Mouse (Mus musculus) T-helper 1 cell (primary cell): ENCODE data around the gene Tra2a.
"Not testable (repeated sequence)": the region's sequence is repeated elsewhere in the genome, so short reads cannot be mapped to it uniquely, and the experiment has no call there.

Experiments
- in situ Hi-C: fragments of 300-600 bp; cut with MboI, MseI; formaldehyde crosslinking; loops from one replicate; pipeline ENCODE4 v1.15.1; 2025; ENCODE audit warnings: high pct_unique_total_duplicates

The Tra2a gene

DNA sequence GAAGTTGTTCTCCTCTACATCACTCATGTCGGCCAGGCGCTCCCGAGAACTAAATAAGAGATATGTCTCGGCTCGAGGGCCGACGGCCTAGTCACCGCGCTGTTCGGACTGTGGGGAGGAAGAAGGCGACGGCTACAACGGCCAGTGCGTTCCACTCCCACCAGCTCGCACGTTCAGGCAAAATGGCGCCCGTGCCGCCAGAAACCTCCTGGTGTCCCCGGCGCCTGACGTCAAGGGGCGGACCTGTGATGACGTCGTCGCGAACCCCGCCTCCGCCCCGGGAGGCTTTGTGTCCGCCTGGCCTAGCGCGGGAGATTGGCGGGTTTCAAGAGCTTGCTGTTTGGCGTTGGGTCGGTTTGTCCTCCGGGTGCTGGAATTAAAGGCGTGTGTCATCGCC is at the start of gene Tra2a:
Tra2a (minus strand) TSS at position 187 of the 397 bp plus-strand sequence.
- in situ Hi-C loops: no loop called here

DNA sequence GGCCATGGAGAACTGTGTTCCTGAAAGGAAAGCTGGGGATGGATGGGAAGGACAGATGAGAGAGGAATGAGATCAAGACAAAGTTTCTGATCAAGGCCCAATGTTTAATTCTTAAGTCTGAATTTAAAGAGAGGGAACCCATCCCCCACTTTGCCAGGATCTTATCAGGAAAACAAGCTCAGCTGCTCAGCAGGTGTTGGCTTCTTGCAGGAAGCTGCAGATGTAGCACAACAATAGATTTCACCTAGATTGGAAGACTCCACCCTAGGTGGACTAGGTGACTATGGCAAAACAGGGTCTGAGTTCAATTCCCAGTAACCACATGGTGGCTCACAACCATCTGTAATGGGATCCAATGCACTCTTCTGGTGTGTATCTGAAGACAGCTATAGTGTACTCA is 34.5 kb upstream of the Tra2a start:
- in situ Hi-C loops: no loop called here

DNA sequence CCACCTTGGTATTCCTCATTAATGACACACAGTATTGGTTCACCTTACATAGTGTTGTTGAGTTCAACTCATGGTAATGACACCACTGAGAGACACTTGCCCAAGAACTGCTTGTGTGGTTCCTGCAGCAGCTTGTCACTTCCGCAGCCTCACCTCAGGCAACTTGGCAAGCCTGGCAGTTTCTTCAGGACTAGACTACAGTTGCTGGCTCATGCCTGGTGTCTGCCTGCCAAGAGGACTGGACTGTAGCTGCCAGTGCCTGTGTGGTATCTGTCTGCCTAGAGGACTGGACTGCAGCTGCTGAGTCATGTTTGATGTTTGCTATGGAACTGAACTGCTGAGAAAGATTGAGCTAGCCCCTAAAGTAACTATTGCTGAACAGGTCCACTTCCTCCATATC is 18.3 kb upstream of the Tra2a start:
- in situ Hi-C loops: no loop called here

DNA sequence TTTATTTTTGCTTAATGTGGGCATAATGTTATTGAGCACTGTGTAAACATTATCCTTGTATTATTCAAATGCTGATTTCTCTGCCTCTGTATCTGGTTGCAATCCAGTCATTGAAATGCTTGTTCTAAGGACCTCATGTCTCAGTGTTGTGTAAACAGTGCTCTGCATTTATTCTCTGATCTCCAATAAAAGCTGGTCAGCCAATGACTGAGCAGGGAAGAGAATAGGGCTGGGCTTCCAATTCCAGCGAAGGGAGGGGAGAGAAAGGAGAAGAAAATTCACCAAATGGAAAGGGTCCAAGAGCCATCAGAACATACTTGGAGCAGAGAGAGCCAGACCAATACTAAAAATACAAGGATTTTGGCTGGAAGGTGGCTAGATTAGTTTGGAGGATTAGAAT is 17.1 kb upstream of the Tra2a start:
- in situ Hi-C loops: no loop called here

DNA sequence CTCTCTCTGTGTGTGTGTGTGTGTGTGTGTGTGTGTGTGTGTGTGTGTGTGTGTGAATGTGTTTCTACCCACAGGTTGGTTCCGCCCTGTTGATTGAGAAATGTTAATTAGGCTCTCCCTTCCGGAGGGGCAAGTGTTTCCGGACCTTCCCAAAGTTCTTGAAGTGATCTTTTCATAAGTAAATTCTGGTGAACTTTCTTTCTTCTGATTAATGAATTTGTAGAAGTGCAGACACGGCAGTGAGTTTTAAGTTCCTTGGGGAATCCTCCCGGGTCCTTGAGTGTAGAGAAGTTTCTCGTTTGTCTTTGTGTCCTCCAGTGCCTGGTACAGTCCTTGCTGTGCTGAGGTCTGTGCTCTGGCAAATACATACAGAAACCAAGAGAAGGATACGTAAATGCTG is 11.5 kb upstream of the Tra2a start:
- in situ Hi-C loops: loop anchor here (5.0 to 10.0 kb wide), 2 partner anchors 82 to 330 kb away; no protein-coding TSS in a partner anchor

DNA sequence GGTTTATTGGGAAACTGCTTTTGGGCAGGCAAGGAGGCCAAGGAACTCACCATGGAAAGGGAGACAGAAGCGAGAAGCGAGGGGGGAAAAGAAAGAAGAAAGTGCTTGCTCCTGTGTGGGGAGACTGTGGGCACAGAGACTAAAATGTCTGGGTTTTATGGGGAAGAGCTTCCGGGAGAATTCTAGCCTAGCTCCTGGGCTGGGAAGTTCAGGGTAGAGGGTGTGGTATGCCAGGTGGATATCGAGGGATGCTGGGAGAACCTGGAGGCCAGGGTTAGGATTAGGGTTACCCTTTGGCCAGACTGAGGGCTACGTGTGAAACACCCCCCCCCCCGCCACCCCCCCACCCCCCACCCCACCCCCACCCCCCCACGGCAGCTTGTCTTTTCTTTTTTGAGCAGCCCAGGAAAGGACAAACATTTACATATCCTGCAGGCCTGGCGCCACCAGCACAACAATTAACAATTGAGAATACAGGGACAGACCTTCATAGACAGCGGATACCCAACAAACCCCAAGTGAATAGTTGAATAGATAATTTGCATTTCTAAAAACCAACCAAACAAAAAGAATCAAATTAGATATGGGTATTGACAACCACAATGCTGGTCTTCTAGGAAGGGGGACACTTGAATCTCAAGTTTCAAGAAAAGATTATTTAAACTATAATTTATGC is 10.7 kb upstream of the Tra2a start:
- in situ Hi-C loops: loop anchor here (5.0 to 10.0 kb wide), 3 partner anchors 33 to 330 kb away; no protein-coding TSS in a partner anchor

DNA sequence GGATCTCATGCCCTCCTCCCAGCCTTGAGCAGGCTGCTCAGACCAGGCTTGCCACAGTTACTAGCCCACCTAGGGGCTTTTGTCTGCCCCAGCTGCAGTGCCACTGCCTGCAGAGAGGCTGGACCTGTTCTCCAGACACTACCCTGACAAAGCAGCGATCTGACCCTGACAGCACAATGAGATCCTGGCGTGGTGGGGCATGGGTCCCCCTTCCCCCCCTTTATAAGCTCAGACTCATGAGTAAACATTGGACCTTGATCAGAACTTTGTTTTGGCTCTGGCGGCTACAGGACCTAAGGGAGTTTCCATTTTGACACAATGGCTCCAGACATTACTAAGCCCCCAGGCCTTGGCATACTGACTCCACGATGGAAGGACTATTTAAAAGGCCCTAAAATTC is 10.1 kb upstream of the Tra2a start:
- in situ Hi-C loops: loop anchor here (5.0 to 10.0 kb wide), 2 partner anchors 33 to 331 kb away; no protein-coding TSS in a partner anchor

DNA sequence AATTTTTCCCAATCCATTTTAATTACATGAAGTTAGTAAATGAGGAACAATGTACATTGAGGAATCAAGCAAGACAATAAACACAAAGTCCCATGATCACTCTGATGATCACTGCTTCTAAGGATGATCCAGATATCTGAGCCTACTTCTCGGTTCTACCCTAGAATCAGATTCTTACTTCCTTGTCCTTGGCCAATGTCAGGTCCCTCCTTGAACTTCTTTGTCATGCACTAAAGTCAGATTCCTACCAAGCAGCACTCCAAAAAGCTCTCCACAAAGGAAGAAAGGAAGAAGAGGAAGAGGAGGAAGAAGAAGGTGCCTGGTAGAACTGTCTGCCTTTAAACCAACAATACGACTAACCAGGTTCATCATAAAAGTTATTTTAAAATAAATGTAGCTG is 9.0 kb upstream of the Tra2a start:
- in situ Hi-C loops: loop anchor here (5.0 to 10.0 kb wide), 2 partner anchors 34 to 332 kb away; no protein-coding TSS in a partner anchor

DNA sequence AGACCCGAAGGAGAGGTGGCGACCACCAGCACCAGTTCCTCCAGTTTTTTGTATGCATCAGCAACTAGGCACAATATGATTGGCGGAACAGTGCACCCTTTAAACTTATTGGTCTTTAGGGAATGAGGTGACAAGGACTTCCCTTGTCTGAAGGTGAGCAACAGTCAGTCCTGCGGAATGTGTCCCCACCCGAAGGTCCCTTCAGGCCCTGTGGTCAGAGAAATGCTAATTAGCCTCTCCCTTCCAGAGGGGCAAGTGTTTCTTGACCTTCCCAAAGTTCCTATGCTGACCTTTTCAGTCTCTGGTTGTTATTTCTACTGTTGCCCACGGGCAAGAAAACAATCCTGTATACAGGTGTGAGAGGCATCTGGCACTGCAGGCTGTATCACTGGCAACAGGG is 8.0 kb upstream of the Tra2a start:
- in situ Hi-C loops: loop anchor here (5.0 to 10.0 kb wide), 2 partner anchors 35 to 333 kb away; no protein-coding TSS in a partner anchor

DNA sequence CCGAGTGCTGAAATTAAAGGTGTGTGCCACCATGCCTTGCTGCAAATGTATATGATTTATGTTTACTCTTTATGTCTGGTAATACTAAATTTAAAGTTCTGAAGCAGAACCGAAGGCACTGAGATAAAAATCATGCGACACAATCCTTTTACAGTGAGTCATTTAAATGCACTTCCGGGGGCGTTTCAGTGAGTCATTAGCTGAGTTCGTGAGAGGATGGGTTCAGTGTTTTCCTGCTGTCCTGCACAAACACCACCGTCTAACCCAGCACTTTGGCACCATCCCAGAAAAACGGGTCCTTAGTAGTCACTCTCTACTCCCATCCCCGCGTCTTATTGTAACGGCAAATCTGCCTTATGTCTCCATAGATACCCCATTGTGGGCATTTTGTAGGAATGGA is 6.1 kb upstream of the Tra2a start:
- in situ Hi-C loops: loop anchor here (5.0 to 10.0 kb wide), 2 partner anchors 37 to 335 kb away; no protein-coding TSS in a partner anchor

DNA sequence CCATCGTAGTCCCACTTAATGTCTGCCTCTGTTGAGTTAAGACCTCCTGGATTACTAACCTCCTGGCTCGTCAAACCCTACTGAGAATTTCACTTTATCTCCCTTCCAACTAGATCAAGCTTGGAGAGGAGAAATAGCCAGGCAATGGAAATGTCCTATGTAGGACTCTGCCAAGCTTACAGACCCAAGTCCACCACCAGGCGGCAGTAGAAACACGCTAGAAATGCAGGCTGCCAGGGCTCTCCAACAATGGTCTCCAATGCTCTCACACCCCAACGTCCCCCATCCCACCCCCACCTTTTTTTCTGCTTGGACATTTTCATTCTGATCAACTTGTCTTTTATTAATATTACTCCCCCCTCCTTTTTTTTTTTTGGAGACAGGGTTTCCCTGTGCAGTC is 5.4 kb upstream of the Tra2a start:
- in situ Hi-C loops: no loop called here

DNA sequence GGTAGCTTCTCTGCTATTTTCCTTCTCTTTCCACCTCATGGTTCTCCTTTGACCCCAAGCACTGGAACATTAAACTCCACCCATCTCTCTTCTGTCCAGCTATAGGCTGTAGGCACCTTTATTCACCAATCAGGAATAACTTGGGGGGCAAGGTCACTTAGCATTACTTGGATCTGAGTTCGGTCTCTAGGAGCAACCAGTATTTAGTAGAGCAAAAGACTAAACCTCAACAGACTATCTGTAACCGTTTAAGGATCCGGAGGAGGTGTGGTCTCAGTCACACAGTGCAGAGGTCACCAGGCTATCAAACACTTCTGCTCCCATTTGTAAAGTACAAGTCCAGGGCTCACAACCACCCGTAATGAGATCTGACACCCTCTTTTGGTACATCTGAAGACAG is 3.9 kb upstream of the Tra2a start:
- in situ Hi-C loops: no loop called here

DNA sequence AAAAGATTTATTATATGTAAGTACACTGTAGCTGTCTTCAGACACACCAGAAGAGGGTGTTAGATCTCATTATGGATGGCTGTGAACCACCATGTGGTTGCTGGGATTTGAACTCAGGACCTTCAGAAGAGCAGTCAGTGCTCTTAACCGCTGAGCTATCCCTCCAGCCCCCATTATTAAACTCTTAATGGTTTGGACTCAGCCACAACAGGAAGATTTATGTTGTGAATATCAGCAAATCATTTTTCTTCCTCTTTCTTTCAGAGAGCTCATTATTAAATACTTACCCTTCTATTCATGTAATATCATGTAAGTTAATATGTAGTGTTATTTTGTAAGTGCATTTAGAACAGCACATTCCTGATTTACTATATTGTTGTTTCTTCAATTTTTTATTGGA is 1.4 kb upstream of the Tra2a start:
- in situ Hi-C loops: not testable (repeated sequence)

DNA sequence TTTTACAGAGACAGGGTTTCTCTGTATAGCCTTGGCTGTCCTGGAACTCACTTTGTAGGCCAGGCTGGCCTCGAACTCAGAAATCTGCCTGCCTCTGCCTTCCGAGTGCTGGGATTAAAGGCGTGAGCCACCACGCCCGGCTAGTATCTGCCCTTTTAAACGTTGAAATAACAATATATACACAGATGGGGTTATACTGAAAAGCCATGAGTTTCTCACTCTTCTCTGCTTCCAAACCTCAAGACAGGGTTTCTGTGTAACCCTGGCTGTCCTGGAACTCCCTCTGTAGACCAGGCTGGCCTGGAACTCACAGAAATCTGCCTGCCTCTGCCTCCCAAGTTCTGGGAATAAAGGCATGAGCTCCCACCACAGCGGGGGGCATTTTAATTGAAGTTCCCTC is 613 bp upstream of the Tra2a start:
- in situ Hi-C loops: not testable (repeated sequence)

DNA sequence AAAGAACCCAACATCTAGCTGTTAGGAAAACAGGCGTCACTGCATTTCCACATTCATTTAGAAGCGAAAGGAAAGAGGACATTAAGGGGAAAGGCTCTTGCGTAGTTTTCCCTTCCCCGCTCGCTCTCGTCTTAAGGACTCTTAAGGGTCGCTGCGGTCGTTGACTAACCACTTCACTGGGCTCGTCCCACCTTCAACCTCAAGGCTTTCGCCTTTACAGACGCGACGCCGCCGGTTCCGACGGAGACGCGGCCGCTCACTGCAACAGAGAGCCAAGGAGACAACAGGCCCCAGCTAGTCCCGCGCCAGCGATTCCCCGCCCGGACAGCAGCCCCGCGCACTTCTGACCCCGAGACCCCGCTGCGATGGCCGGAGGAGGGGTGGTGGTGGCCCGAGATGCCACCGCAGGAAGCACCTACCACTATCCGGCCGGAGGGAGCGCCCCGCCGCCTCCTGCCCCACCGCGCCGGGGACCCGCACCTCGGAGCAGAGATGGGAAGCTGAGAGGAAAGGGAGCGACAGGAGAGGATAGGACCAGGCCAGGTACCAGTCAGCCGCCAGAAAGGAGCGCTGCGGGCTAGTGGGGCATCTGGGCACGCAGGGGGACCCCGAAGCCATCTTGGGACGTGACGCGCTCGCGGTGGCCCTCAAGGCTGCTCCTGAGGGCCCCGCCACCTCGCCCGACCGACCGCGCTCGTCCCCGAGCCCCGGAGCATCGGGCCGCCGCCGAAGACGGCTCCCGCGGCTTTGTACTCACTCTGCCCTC is 569 bp downstream of the Tra2a start:
- in situ Hi-C loops: no loop called here

DNA sequence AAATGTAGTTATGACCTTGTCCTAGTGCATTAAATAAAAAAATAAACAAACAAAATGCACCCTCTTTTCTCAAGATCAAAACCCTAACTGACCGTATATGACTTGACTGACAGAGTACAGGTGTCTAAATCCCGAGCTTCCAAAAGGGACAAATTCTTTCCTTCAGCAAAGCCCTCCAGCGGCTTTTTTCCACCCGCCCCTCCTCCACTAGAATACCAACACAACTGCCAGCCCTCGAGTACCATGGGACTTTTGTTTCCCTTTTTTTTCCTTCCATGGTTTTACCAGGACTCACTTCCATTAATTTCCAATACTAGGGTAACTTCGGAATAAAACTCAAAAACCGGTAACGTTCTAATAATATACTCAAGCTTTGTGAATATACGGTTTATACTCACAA is 1.4 kb downstream of the Tra2a start:
- in situ Hi-C loops: no loop called here

DNA sequence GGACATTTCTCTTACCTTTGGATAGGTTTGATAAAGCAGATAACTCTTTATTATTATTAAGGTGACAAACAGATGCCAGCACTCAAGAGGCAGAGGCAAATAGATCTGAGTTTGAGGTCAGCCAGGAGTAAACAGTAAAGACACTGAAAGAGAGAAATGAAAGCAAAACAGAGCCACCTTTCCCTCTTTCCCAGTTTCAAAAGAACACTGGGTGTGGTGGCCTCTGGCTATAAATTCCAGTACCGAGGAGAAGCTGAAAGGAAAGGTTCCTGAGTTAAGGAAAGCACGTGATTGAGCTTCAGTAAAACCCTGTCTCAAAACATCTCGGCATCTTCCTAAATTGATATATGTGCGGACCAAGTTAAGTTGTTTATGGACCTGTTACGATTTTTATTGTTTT is 4.1 kb downstream of the Tra2a start:
- in situ Hi-C loops: no loop called here

DNA sequence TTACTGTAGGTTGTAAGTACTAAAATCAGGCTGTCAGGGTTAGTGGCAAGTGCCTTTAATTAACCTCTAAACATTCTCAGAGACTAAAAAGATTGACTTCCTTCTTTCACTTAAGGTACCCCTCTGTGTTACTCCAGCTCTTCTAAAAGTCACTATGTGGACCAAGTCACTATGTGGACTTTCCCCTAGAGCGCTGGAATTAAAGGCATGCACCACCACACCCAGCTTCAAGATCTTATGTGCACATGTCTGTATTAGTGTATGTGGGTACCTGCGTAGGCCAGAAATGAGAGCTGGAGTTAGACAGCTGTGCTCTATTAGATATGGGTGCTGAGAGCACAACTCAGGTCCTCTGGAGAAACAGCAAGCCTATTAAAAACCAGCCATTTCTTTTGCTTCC is 6.0 kb downstream of the Tra2a start:
- in situ Hi-C loops: no loop called here

DNA sequence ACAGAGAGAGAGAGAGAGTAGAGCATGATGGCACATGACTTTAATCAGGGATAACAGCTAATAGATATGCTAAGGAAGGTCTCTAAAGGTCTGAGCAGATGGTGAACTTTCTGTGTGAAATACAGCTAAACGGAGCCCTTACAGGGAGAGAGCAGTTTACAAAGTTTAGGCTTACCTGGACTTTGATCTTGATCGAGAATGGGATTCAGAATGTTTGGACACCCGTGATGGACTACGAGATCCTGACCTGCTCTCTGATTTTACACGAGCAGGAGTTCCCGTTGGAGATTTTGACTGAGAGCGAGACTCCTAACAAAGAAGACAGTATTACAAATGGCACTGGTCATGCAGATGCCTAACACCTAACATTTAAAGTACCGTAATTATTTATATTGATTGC is 11.6 kb downstream of the Tra2a start:
- in situ Hi-C loops: no loop called here

DNA sequence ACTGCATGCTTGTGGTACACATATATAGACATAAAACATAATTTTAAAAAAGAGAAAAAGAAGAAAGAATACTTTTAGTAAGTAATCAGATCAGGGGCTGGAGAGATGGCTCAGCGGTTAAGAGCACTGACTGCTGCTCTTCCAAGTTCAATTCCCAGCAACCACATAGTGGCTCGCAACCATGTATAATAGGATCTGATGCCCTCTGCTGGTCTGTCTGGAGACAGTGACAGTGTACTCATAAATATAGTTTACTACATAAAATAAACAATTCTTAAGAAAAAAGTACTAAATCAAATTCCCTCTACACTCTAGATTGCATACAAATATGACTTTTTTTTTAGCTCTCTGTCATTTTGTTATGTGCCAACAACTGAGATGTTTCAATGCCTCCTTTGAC is 12.6 kb downstream of the Tra2a start:
- in situ Hi-C loops: no loop called here

DNA sequence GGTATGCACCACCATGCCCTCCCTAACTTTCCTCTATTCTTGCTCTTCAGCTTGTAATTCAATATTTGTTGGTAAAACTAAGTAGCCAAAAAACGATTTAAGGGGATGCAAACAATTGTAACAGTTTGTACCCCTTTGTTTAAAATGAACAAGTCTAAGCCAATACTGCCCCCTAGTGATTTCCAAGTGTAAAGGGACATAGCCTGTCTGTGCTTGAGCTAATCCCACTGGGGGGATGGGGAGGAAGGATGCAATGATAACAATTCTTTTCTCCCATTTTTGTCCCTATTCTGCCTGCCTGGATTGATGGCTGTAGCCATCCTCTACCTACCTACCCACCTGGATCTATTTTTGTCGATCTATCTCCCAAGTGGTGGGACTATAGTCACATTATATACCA is 16.6 kb downstream of the Tra2a start:
- in situ Hi-C loops: no loop called here

DNA sequence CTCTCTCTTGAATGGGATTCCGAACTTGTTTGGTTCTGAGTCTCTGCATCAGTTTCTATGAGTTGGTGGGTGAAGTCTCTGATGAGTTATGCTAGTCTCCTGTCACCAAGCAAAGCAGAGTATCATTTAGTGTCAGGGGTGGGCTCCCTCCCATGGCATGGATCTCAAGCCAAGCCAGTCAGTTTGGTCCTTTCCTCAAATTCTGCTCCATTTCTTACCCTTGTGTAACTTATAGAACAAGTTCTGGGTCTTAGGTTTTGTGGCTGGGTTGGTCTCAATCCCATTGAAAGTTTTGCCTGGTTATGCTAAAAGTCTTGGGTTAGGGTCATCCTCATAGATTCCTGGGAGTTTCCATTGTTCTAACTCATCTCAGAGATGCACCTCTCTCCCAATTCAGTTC is 21.5 kb downstream of the Tra2a start:
- in situ Hi-C loops: no loop called here

DNA sequence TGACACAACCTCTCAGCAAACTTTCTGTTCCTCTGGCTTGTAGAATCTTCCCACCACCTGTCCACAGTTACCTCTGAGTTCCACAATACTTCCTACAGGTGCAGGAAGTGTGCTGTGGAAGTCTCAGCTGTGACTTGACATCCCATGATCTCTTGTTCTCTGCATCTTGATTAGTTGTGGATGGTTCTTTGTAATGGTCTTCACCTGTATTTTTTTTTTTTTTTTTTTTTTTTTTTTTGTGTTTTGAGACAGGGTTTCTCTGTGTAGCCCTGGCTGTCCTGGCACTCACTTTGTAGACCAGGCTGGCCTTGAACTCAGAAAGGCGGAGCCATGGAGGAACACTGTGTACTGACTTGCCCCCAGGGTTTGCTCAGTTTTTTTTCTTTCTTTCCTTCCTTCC is 22.3 kb downstream of the Tra2a start:
- in situ Hi-C loops: no loop called here
